Mouse (Mus musculus) embryonic fibroblast, embryonic 13.5 days (primary cell): Measurements from ENCODE around the gene Sdf4.

Experiments
- CTCF ChIP-seq: IDR thresholded peaks from 2 replicates; pipeline ENCODE4 v1.5.1; 2011; ENCODE audit warnings: mild to moderate bottlenecking, control low read depth, low read length, moderate library complexity, borderline replicate concordance; ENCODE audit not compliant: insufficient read depth
- POLR2A ChIP-seq: IDR thresholded peaks from 2 replicates; pipeline ENCODE4 v1.6.1; 2011; ENCODE audit warnings: low read depth, mild to moderate bottlenecking, control low read depth, low read length, moderate library complexity

GRCm38 (mm10) chr4:156054606-156055005 is 61.9 kb downstream of the Sdf4 start:
- TF ChIP-seq POLR2A = no peak
- no peak for TF ChIP-seq CTCF
